Mouse (Mus musculus) kidney, embryonic 15.5 days (tissue): Measurements from ENCODE around the gene Kdr. TPM values are rescaled to one million over a fixed set of nuclear protein-coding genes. Genes with fewer than 3 reads are reported as not detected.
"Not testable (repeated sequence)": the region's sequence is repeated elsewhere in the genome, so short reads cannot be mapped to it uniquely, and the experiment has no call there.

Experiments used
- ATAC-seq: fragments of 200-750 bp; cut with Nextera tagmentation; replicated peaks from 2 replicates; pipeline ENCODE4 v1.8.0; 2017; ENCODE audit warnings: moderate TSS enrichment; ENCODE audit not compliant: low FRiP score
- H3K27ac ChIP-seq: fragments of 300-500 bp; sonication (generic); 2 replicates; pipeline ENCODE4 v1.5.1; 2015; ENCODE audit warnings: mild to moderate bottlenecking, inconsistent platforms
- H3K27me3 ChIP-seq: fragments of 300-500 bp; sonication (generic); 2 replicates; pipeline ENCODE4 v1.6.1; 2015; ENCODE audit warnings: inconsistent platforms
- H3K36me3 ChIP-seq: fragments of 300-500 bp; sonication (generic); 2 replicates; pipeline ENCODE4 v1.6.1; 2015; ENCODE audit warnings: inconsistent platforms
- H3K4me1 ChIP-seq: fragments of 300-500 bp; sonication (generic); 2 replicates; pipeline ENCODE4 v1.6.1; 2015; ENCODE audit warnings: inconsistent platforms
- H3K4me2 ChIP-seq: fragments of 300-500 bp; sonication (generic); 2 replicates; pipeline ENCODE4 v1.6.1; 2015; ENCODE audit warnings: moderate library complexity, mild to moderate bottlenecking, inconsistent platforms
- H3K4me3 ChIP-seq: fragments of 300-500 bp; sonication (generic); replicated peaks from 2 replicates; pipeline ENCODE4 v1.5.1; 2015; ENCODE audit warnings: mild to moderate bottlenecking, inconsistent platforms
- H3K9ac ChIP-seq: fragments of 300-500 bp; sonication (generic); 2 replicates; pipeline ENCODE4 v1.6.1; 2015; ENCODE audit warnings: mild to moderate bottlenecking, inconsistent platforms
- H3K9me3 ChIP-seq: fragments of 300-500 bp; sonication (generic); replicated peaks from 2 replicates; pipeline ENCODE4 v1.6.1; 2016; ENCODE audit warnings: inconsistent platforms
- WGBS: fragments of 180-500 bp; shearing (Covaris S2); methylation state at CpG from one replicate; pipeline ENCODE4 v1.1.7; 2015; ENCODE audit warnings: mixed read lengths; 5-methylcytosine and 5-hydroxymethylcytosine counted together
- polyA plus RNA-seq: library from polyadenylated mRNA; unstranded; fragments of >200 nt; fragmentation: Nextera tagmentation; extraction: Ambion mirVana; gene quantifications from 2 replicates; pipeline ENCODE4 v1.2.1, GENCODE M21; 2015

Gene Kdr
- polyA plus RNA-seq, 1 experiment from 2014 or later, result 41.7 TPM

DNA sequence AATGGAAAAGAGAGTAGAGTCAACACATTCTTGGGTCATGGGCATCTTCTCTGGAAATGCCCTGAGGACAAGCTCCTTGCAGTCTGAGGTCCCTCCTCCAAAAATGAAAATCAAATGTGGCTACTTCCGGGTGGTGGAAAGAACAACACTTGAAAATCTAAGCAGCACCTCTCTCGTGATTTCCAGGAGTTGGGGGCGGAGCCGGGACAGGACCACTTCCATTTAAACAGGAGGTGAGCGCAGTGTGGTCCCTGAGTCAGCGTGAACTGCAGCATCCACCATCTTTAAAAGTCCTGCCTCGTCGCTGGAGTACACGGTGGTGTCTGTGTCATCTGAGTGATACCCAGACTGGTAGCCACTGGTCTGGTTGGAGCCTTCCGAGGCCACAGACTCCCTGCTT, 44.1 kb downstream of the Kdr start:
- Histone ChIP-seq H3K27ac (peak overlapping the region; percentile 29), H3K36me3 (no peaks in the 10 kb centered on the region), H3K27me3 (no peaks in the 10 kb centered on the region), H3K4me3 (no peak overlapping the region), H3K9ac (no peak overlapping the region), H3K9me3 (no peaks in the 10 kb centered on the region), H3K4me2 (no peak overlapping the region), H3K4me1 (peaks cover 5% of the 10 kb centered on the region; the same call in 1 of the 2 replicates)
- no peak for ATAC-seq
- 77% methylated on average over 10 of the region's 10 CpGs for WGBS

DNA sequence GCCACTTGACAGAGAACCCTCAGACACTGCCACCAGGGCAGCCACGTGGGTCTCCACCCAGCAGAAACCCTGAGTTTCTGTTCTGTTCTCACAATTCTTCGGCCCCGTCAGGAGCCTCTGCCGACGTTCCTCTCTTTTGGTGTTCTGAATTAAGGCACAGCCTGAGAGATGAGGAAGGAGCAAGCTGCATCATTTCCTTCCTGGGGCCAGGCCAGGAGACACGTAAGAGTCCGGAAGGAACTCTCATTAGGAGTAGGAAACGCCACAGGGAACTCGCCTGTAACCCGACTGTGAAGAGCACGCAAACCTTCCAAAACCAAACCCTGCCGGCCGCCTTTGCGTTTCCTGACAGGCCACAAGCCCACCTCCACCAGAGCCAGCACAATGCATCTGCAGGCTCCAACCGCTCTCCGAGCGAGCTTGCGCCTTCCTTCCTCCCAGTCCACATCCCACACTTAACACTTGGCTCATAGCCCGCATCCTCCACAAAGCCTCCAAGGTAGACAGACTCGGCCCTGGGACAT, 44.7 kb downstream of the Kdr start:
- no peak overlapping the region for H3K9ac ChIP-seq
- peak overlapping the region; percentile 49 for H3K27ac ChIP-seq
- H3K9me3 ChIP-seq, result no peaks in the 10 kb centered on the region
- H3K27me3 ChIP-seq, result no peaks in the 10 kb centered on the region
- ATAC-seq, result peak; percentile 58; the same call in 1 of the 2 replicates
- no peaks in the 10 kb centered on the region; the same call in 1 of the 2 replicates for H3K4me1 ChIP-seq
- no peaks in the 10 kb centered on the region for H3K36me3 ChIP-seq
- 65% methylated on average over 20 of the region's 20 CpGs for WGBS
- no peak overlapping the region for H3K4me3 ChIP-seq
- peak overlapping the region; percentile 15; the same call in 1 of the 2 replicates for H3K4me2 ChIP-seq

- not testable (repeated sequence) for H3K36me3 ChIP-seq, H3K27ac ChIP-seq, H3K9me3 ChIP-seq, H3K9ac ChIP-seq, H3K4me1 ChIP-seq, ATAC-seq, H3K4me3 ChIP-seq, H3K4me2 ChIP-seq, H3K27me3 ChIP-seq
- 85% methylated on average over 4 of the region's 4 CpGs for WGBS
These were observed 46.8 kb downstream of the Kdr start for GRCm38 (mm10) chr5:75931458-75931857.

- Histone ChIP-seq H3K9ac (no peak overlapping the region), H3K27ac (no peak overlapping the region), H3K4me1 (no peaks in the 10 kb centered on the region), H3K4me3 (no peak overlapping the region), H3K27me3 (no peaks in the 10 kb centered on the region), H3K9me3 (no peaks in the 10 kb centered on the region), H3K4me2 (no peak overlapping the region), H3K36me3 (no peaks in the 10 kb centered on the region)
- WGBS, result 72% methylated on average over 7 of the region's 7 CpGs
- ATAC-seq, result no peak
These were observed 48.3 kb downstream of the Kdr start for GRCm38 (mm10) chr5:75929960-75930359.

DNA sequence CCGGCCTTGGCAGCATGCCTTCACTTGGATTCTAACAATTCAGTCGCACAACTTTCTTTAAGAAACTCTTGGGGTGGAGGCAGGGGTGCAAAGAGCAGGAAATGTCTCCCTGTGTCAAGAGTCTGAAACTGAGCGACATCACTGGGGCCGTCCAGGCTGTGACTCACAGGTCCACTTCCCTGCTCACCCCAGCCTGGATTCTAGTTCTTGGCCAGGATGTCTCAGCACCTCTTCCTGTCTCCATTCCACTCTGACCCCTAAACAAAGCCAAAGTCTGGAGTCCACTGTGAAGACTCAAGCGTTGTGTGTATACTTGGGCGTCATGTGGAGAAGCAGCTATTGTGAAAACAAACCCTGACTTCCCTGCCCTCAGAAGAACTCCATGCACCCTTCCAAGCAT, 55.6 kb downstream of the Kdr start:
- Histone ChIP-seq H3K27me3 (no peaks in the 10 kb centered on the region), H3K4me2 (no peak overlapping the region), H3K9ac (no peak overlapping the region), H3K4me1 (peaks cover 21% of the 10 kb centered on the region), H3K9me3 (no peaks in the 10 kb centered on the region), H3K4me3 (no peak overlapping the region), H3K27ac (peak overlapping the region; percentile 73), H3K36me3 (no peaks in the 10 kb centered on the region)
- 51% methylated on average over 6 of the region's 6 CpGs for WGBS
- ATAC-seq, result no peak; the same call in 1 of the 2 replicates

GRCm38 (mm10) chr5:75921730-75922387, 56.4 kb downstream of the Kdr start:
- H3K36me3 ChIP-seq, result no peaks in the 10 kb centered on the region
- no peak overlapping the region for H3K4me2 ChIP-seq
- H3K9me3 ChIP-seq, result no peaks in the 10 kb centered on the region
- peak overlapping the region; percentile 73 for H3K27ac ChIP-seq
- ATAC-seq, result peak; percentile 56
- H3K4me3 ChIP-seq, result no peak overlapping the region
- no peaks in the 10 kb centered on the region for H3K27me3 ChIP-seq
- peaks cover 21% of the 10 kb centered on the region for H3K4me1 ChIP-seq
- WGBS, result 25% methylated on average over 12 of the region's 12 CpGs
- no peak overlapping the region for H3K9ac ChIP-seq

DNA sequence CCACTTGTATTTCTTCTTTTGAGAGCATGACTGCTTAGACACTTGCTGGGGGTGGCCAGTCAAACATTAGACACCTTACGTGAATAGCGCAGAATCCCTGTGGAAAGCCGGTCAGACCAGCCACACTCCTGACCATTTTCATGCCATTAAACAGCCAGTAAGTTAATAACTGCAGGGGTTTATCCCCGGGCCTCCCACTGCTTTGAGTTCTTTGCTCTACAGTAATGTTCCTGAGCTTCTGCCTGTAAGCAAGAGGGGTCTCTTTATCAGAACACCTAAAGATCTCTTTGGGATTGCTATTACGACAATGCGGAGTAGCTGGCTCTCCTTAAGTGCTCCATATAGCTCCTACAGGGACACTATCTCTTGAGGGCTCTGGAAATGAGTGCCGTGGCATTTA, 58.7 kb downstream of the Kdr start:
- 81% methylated on average over 7 of the region's 7 CpGs for WGBS
- no peak overlapping the region for H3K4me2 ChIP-seq
- ATAC-seq, result no peak

DNA sequence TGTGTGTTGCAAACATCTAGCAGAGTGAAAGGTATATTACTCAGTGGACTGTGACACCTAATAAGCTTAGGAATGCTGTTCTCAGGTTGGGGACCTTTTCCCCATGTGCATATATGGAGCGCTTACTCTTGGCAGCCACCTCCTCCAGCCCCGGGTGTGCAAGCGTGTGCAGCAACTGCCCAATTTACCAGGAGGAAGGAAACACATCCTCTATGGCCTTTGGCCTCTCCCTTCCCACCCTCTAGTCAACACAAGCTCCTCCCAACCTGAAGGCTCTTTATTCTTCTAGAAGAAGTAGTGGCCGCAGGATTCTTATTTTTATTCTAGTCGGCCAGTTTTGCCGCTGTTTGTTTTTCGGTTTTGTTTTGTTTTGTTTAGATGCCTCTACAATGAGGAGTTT, 60.1 kb downstream of the Kdr start:
- Histone ChIP-seq H3K27me3 (no peaks in the 10 kb centered on the region), H3K4me2 (no peak overlapping the region), H3K9me3 (no peaks in the 10 kb centered on the region), H3K4me3 (no peak overlapping the region), H3K27ac (0 out of 2 replicates have a peak overlapping the region, but pooled peaks have one; percentile 25), H3K36me3 (no peaks in the 10 kb centered on the region), H3K9ac (no peak overlapping the region), H3K4me1 (peaks cover 18% of the 10 kb centered on the region)
- 80% methylated on average over 7 of the region's 7 CpGs for WGBS
- no peak for ATAC-seq

More for the DNA sequence above, 58.7 kb downstream of the Kdr start:
- Histone ChIP-seq H3K36me3 (no peaks in the 10 kb centered on the region), H3K9me3 (no peaks in the 10 kb centered on the region), H3K9ac (no peak overlapping the region), H3K27me3 (no peaks in the 10 kb centered on the region), H3K4me3 (no peak overlapping the region), H3K4me1 (peaks cover 21% of the 10 kb centered on the region), H3K27ac (no peak overlapping the region)

- 73% methylated on average over 4 of the region's 4 CpGs for WGBS
- Histone ChIP-seq H3K27ac (no peak overlapping the region), H3K4me3 (no peak overlapping the region), H3K9me3 (no peaks in the 10 kb centered on the region), H3K27me3 (no peaks in the 10 kb centered on the region), H3K4me2 (no peak overlapping the region), H3K9ac (no peak overlapping the region), H3K4me1 (peaks cover 9% of the 10 kb centered on the region), H3K36me3 (no peaks in the 10 kb centered on the region)
- ATAC-seq, result no peak
These were observed 61.0 kb downstream of the Kdr start for GRCm38 (mm10) chr5:75917231-75917630.

DNA sequence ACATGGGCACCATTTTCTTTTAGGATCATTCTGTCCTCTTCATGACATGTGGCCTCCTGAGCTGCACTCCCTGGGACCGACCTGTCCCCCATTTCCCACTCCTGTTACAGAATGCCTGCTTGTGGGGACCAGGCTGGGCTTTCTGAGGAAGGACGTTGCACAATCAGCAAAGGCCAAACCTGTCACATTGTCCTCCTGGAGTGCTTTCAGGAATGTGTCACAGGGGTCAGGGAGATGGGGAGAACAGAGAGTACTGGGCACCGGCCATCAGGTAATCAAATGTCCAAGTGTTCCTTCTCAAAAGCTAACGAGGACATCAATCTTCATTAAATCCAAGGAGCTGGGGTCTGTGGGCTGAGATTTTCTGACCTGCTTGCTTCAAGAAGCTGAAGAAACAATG, 72.2 kb downstream of the Kdr start:
- ATAC-seq, result no peak
- Histone ChIP-seq H3K9me3 (no peaks in the 10 kb centered on the region), H3K4me1 (no peaks in the 10 kb centered on the region; the same call in 1 of the 2 replicates), H3K4me3 (no peak overlapping the region), H3K4me2 (no peak overlapping the region), H3K27me3 (no peaks in the 10 kb centered on the region), H3K9ac (no peak overlapping the region), H3K27ac (no peak overlapping the region), H3K36me3 (no peaks in the 10 kb centered on the region)
- WGBS, result 38% methylated on average over 4 of the region's 4 CpGs

GRCm38 (mm10) chr5:75900231-75900920, 77.9 kb downstream of the Kdr start:
- Histone ChIP-seq H3K27me3 (no peaks in the 10 kb centered on the region), H3K27ac (0 out of 2 replicates have a peak overlapping the region, but pooled peaks have one; percentile 28), H3K36me3 (no peaks in the 10 kb centered on the region), H3K9ac (no peak overlapping the region), H3K9me3 (no peaks in the 10 kb centered on the region), H3K4me1 (peaks cover 15% of the 10 kb centered on the region), H3K4me3 (no peak overlapping the region), H3K4me2 (no peak overlapping the region)
- no peak for ATAC-seq
- 39% methylated on average over 16 of the region's 16 CpGs for WGBS

GRCm38 (mm10) chr5:75895351-75895750, 82.9 kb downstream of the Kdr start:
- no peak overlapping the region for H3K4me3 ChIP-seq
- no peaks in the 10 kb centered on the region for H3K9me3 ChIP-seq
- H3K36me3 ChIP-seq, result no peaks in the 10 kb centered on the region
- H3K27ac ChIP-seq, result no peak overlapping the region
- H3K27me3 ChIP-seq, result no peaks in the 10 kb centered on the region
- no peak for ATAC-seq
- no peak overlapping the region for H3K4me2 ChIP-seq
- no peak overlapping the region for H3K9ac ChIP-seq
- H3K4me1 ChIP-seq, result peaks cover 7% of the 10 kb centered on the region; the same call in 1 of the 2 replicates
- WGBS, result 73% methylated on average over 3 of the region's 3 CpGs
